Mouse (Mus musculus) liver, adult 2 months (tissue): ENCODE measurements around the gene Odf3l1. TPM values are rescaled to one million over a fixed set of nuclear protein-coding genes. Genes with fewer than 3 reads are reported as not detected.

Experiments used
- DNase-seq: peaks from one replicate; pipeline ENCODE4 v3.0.0-alpha.2; 2011; ENCODE audit warnings: low read depth, low spot score; ENCODE audit errors: extremely low read depth
- H3K27ac ChIP-seq: fragments of 200-500 bp; replicated peaks from 2 replicates; pipeline ENCODE4 v1.5.1; 2012; ENCODE audit warnings: low read depth, mild to moderate bottlenecking, control low read depth, inconsistent platforms, low read length; ENCODE audit not compliant: insufficient read depth
- H3K27me3 ChIP-seq: fragments of 200-500 bp; 2 replicates; pipeline ENCODE4 v1.6.1; 2012; ENCODE audit warnings: mild to moderate bottlenecking, moderate library complexity, low read length, inconsistent platforms; ENCODE audit not compliant: control insufficient read depth, insufficient read depth
- H3K36me3 ChIP-seq: fragments of 200-500 bp; 2 replicates; pipeline ENCODE4 v1.6.1; 2012; ENCODE audit warnings: low read length, inconsistent platforms; ENCODE audit not compliant: control insufficient read depth, insufficient read depth
- H3K4me1 ChIP-seq: fragments of 200-500 bp; 2 replicates; pipeline ENCODE4 v1.6.1; 2011; ENCODE audit warnings: low read length; ENCODE audit not compliant: control insufficient read depth, insufficient read depth
- H3K4me3 ChIP-seq: fragments of 200-500 bp; 2 replicates; pipeline ENCODE4 v1.5.1; 2011; ENCODE audit warnings: low read depth, mild to moderate bottlenecking, control low read depth, low read length, moderate library complexity; ENCODE audit not compliant: insufficient read depth
- H3K79me2 ChIP-seq: fragments of 200-500 bp; 2 replicates; pipeline ENCODE4 v1.6.1; 2012; ENCODE audit warnings: inconsistent platforms, mild to moderate bottlenecking, low read length, moderate library complexity; ENCODE audit not compliant: control insufficient read depth, insufficient read depth
- H3K9ac ChIP-seq: fragments of 200-500 bp; 2 replicates; pipeline ENCODE4 v1.6.1; 2012; ENCODE audit warnings: low read depth, mild to moderate bottlenecking, control low read depth, inconsistent platforms, low read length
- CTCF ChIP-seq: fragments of 200-500 bp; IDR thresholded peaks from 2 replicates; pipeline ENCODE4 v1.5.1; 2011; ENCODE audit warnings: low read depth, low read length, control low read depth
- POLR2A ChIP-seq: fragments of 200-500 bp; IDR thresholded peaks from 2 replicates; pipeline ENCODE4 v1.6.1; 2011; ENCODE audit warnings: low read length, control low read depth; ENCODE audit not compliant: insufficient read depth; ENCODE audit errors: extremely low read depth
- WGBS: fragments of 180-500 bp; shearing (Covaris S2); methylation state at CpG from one replicate; pipeline ENCODE4 v1.1.7; 2018; 5-methylcytosine and 5-hydroxymethylcytosine counted together
- polyA plus RNA-seq: library from polyadenylated mRNA; depleted of rRNA; stranded (reverse); fragments of >200 nt; gene quantifications from 2 replicates; pipeline ENCODE4 v1.2.3, GENCODE M21; 2012
- total RNA-seq: library from RNA; depleted of rRNA; stranded (reverse); fragments of >200 nt; gene quantifications from 2 replicates; pipeline ENCODE4 v1.2.3, GENCODE M21; 2014

Gene Odf3l1
- total and polyA plus RNA-seq, 2 experiments: 0.11 TPM; not detected in 1

DNA sequence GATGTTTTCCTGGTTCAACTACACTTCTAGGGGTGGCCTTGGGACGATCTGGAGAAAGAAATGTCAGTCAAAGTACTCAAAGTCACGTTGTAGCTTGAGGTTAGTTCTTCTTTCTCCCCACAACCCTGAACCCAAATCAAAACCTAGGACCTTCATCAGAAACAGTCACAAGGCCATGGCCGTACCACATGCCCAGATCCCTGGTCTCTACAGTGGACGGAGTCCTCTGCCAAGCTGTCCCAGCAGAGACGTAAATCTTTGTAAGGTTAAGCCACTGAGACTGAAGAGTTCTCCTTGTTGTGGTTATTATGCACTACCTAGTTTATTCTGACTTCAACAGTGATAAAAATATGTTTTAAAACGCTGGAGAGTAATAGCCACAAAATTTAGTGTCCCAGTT is 35.6 kb downstream of the Odf3l1 start:
- Histone ChIP-seq H3K4me3 (no peak overlapping the region), H3K27me3 (0 out of 2 replicates have a peak, but pooled peaks cover 4% of the 10 kb centered on the region), H3K4me1 (no peaks in the 10 kb centered on the region), H3K27ac (no peak overlapping the region), H3K79me2 (no peaks in the 10 kb centered on the region), H3K9ac (no peak overlapping the region), H3K36me3 (no peaks in the 10 kb centered on the region)
- TF ChIP-seq POLR2A (no peak), CTCF (no peak)
- WGBS: 76% methylated on average over 6 of the region's 6 CpGs
- DNase-seq: no peak

DNA sequence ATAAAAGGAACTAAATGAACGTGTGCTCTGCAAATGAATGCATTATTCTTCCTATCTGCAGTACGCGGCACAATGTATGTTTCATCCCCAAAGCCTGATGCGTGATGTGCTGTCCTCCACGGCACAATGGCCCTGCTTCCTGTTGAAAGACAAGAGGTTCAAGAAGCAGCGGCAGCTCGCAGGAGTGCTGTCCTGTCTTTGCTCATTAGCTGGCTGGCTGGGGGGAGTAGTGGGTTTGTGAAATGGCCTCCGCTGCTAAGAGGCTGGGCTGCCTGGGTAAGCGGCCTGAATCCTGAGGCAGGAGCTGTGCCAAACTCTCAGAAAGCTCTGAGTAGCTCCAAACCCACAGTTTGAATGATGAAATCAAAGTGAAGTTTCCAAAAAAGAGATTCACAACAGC is 36.3 kb downstream of the Odf3l1 start:
- Histone ChIP-seq H3K4me1 (no peaks in the 10 kb centered on the region), H3K27me3 (0 out of 2 replicates have a peak, but pooled peaks cover 4% of the 10 kb centered on the region), H3K79me2 (no peaks in the 10 kb centered on the region), H3K4me3 (no peak overlapping the region), H3K36me3 (no peaks in the 10 kb centered on the region), H3K27ac (no peak overlapping the region), H3K9ac (no peak overlapping the region)
- TF ChIP-seq CTCF (no peak), POLR2A (no peak)
- DNase-seq: no peak
- WGBS: 62% methylated on average over 9 of the region's 9 CpGs

DNA sequence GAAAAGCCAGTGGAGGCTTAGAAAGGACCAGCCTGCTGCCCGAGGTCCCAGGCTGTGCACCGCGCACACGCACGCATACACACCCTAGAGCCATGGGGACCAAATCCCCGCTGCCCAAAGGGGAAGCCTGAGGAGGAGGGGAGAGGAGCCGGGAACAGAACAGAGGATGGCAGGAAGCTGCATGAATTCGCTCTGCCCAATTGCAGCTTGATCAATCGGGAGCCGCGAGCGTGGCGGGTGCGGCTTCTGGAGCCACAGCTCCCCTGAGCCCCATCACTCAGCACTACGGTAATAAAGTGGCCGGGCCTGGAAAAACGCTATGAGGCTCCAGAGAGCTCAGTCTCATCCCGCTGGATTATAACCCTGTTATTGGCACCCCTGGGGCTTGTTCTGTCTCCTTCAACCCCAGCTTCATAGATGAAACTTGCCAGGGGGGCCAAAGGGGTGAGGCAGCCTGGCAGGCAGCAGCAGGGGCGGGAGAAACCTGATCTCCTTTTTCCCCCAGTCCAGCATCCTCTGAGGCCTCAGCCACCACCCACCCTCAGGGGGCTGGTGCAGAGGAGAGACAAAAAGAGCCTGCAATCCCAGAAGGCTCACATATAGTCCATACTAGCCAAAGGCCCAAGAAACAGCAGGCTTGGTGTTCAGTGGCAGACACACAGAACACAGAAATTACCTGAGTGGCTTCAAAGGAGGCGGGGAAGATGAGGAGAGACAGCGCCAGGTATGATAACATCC is 38.8 kb downstream of the Odf3l1 start:
- no peak overlapping the region for H3K4me3 ChIP-seq
- TF ChIP-seq POLR2A (no peak), CTCF (no peak)
- H3K27ac ChIP-seq: no peak overlapping the region
- H3K9ac ChIP-seq: no peak overlapping the region
- WGBS: 24% methylated on average over 21 of the region's 21 CpGs
- H3K27me3 ChIP-seq: 0 out of 2 replicates have a peak, but pooled peaks cover 4% of the 10 kb centered on the region
- H3K79me2 ChIP-seq: no peaks in the 10 kb centered on the region
- DNase-seq: no peak
- no peaks in the 10 kb centered on the region for H3K4me1 ChIP-seq
- H3K36me3 ChIP-seq: no peaks in the 10 kb centered on the region

DNA sequence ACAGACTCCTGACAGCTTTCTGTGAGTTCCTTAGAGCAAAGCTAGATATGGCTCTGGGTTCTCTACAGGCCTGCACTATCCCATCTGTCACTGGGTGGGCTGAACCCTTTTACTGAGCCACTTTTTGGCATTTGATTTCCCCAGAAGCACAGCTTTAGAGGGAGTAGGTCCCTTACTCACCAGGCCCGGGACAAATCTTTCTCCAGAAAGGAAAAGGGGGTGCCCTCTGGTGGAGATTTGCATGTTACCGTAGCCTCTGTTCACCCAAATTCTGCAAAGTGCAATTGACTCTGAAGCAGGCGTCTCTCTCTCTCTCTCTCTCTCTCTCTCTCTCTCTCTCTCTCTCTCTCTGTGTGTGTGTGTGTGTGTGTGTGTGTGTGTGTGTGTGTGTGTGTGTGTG is 39.6 kb downstream of the Odf3l1 start:
- 13% methylated on average over 3 of the region's 3 CpGs for WGBS
- Histone ChIP-seq H3K27me3 (0 out of 2 replicates have a peak, but pooled peaks cover 4% of the 10 kb centered on the region), H3K9ac (no peak overlapping the region), H3K4me1 (no peaks in the 10 kb centered on the region), H3K27ac (no peak overlapping the region), H3K79me2 (no peaks in the 10 kb centered on the region), H3K36me3 (no peaks in the 10 kb centered on the region), H3K4me3 (no peak overlapping the region)
- no peak for DNase-seq
- TF ChIP-seq POLR2A (no peak), CTCF (no peak)

DNA sequence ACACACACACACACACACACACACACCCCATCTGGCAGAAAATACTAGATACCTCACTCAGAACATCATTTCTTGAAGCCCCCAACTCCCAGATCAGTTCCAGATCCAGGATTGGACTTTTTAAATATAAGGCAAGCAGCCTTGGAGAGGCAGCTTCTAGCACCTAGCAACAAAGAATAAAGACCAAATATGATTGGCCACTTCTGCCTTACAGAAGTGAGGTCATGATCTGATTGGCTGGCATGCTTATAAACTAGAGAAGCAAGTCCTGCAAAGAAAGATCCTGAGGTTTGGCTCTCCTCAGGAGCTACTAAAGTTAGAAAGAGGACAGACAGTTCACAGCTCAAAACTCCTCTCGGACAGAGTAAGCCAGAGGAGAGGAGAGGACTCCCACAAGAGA is 53.6 kb downstream of the Odf3l1 start:
- no peaks in the 10 kb centered on the region for H3K79me2 ChIP-seq
- H3K4me1 ChIP-seq: no peaks in the 10 kb centered on the region
- H3K9ac ChIP-seq: no peak overlapping the region
- H3K4me3 ChIP-seq: no peak overlapping the region
- H3K27ac ChIP-seq: no peak overlapping the region
- no peaks in the 10 kb centered on the region for H3K36me3 ChIP-seq
- WGBS: 81% methylated on average over 1 of the region's 1 CpGs
- no peak for TF ChIP-seq CTCF
- TF ChIP-seq POLR2A: no peak
- H3K27me3 ChIP-seq: no peaks in the 10 kb centered on the region
- DNase-seq: no peak

DNA sequence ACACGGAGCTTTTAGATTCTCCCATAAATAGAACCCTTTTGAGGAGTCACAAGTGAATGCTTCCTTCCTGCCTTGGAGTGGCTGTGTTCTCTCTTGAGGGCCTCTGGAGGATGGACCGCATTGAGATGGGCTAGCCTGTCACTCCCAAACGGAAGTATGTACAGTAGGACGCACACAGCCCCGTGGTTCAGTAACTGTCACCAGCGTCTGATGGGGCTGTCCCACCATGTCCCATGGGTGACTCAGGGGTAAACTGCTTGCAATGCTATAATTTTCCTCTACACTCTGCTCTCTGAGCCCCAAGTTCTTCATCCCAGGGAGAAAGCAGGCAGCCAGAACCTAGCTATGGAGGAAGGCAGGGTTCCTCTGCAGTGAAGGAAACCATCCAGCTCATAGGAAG is 56.5 kb downstream of the Odf3l1 start:
- H3K27ac ChIP-seq: no peak overlapping the region
- no peak for DNase-seq
- no peaks in the 10 kb centered on the region for H3K27me3 ChIP-seq
- no peaks in the 10 kb centered on the region for H3K79me2 ChIP-seq
- WGBS: 78% methylated on average over 6 of the region's 6 CpGs
- H3K36me3 ChIP-seq: no peaks in the 10 kb centered on the region
- H3K4me3 ChIP-seq: no peak overlapping the region
- H3K4me1 ChIP-seq: no peaks in the 10 kb centered on the region
- TF ChIP-seq POLR2A (no peak), CTCF (no peak)
- H3K9ac ChIP-seq: no peak overlapping the region
